Mouse (Mus musculus): ENCODE measurements around the gene Mbnl2. TPM values are rescaled to one million over a fixed set of nuclear protein-coding genes. Genes with fewer than 3 reads are reported as not detected.

Mbnl2 gene
- total and polyA plus RNA-seq, 3 experiments: 24.4 to 158 (median 70.1) TPM

DNA sequence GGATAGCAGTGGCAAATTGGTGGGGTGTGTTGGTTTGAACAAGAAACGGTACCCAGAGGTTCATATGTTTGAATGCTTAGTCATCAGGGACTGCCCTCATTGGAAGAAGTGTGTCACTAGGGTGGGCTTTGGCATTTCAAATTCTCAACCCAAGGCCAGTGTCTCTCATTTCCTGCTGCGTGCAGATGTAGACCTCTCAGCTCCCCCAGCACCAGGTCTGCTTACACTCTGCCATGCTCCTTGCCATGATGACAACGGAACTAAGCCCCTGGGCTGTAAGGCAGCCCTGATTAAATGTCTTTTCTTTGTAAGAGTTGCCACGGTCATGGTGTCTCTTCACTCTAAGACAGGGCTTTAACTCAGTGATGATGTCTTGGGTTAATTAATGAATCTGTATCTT, 69.2 kb downstream of the Mbnl2 start:
- ATAC-seq (ENCODE audit: extremely low read depth, insufficient number of reproducible peaks, low FRiP score, poor library complexity, severe bottlenecking): no peak
- peaks cover 18% of the 10 kb centered on the region for H3K36me3 ChIP-seq (replicated peaks)
- DNase-seq (ENCODE audit: low spot score): no peak
- no peak overlapping the region for H3K4me3 ChIP-seq (ENCODE audit: low read depth, low read length)
- no peaks in the 10 kb centered on the region for H3K27me3 ChIP-seq (ENCODE audit: insufficient read depth, low read length)
- TF ChIP-seq TAL1 (conservative IDR thresholded peaks at IDR 0.05; ENCODE audit: low read depth, low read length): no peak
- no peak for TF ChIP-seq CTCF (IDR thresholded peaks at IDR 0.05; ENCODE audit: low read depth, low read length)
- TF ChIP-seq POLR2AphosphoS5 (IDR thresholded peaks at IDR 0.05; ENCODE audit: insufficient replicate concordance, low read depth, low read length): no peak
- TF ChIP-seq GATA2 (IDR thresholded peaks at IDR 0.05; ENCODE audit: borderline replicate concordance, low read depth, low read length): no peak
- TF ChIP-seq GATA1 (IDR thresholded peaks at IDR 0.05; ENCODE audit: borderline replicate concordance, low read length): no peak
- no peaks in the 10 kb centered on the region for H3K4me1 ChIP-seq (ENCODE audit: insufficient read depth, low read depth, low read length)
- no peaks in the 10 kb centered on the region for H3K9me3 ChIP-seq (replicated peaks)

DNA sequence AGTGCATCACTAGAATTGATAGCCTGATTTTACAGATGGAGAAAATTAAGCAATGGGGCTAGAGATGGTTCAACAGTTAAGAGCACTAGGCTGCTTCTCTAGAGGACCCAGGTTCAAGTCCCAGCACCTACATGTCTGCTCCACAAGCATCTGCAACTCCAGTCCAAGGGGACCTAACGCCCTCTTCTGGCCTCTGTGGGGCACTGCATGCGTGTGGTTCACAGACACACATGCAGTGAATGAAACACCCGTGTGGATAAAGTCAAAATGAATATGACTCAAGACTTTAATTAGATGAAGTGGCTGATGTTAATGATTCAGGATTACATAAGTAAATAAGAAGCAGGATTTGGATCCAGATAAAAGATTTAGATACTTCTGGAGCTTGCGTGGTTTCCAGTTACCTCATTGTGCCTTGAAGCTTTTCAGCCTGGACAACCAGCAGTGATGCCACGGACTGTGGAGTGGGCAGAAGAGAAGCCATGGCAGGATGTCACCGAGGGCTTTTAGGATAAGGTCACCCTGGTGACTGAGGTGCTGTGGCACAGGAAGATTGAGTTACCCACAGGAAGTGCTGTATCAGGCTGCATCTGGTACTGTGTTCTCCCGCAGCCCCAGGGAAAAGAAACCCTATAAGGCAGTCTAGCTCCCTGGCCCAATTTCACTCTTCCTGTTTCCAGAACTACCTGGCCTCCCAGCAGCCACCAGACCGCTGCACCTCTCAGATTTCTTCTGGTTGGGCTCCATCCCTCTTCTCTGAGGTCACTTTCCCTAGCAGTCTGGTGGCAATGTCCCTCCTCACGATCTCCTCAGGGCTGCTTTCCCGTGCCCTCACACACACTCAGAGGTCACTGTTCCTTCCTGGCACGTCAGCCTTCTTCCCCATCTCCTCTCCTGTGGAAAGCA, 72.2 kb downstream of the Mbnl2 start:
- Histone ChIP-seq H3K9me3 (replicated peaks) (peaks cover 4% of the 10 kb centered on the region), H3K27me3 (ENCODE audit: insufficient read depth, low read length) (no peaks in the 10 kb centered on the region), H3K36me3 (replicated peaks) (peaks cover 16% of the 10 kb centered on the region), H3K4me3 (ENCODE audit: low read depth, low read length) (no peak overlapping the region), H3K4me1 (ENCODE audit: insufficient read depth, low read depth, low read length) (no peaks in the 10 kb centered on the region)
- TF ChIP-seq GATA1 (IDR thresholded peaks at IDR 0.05; ENCODE audit: borderline replicate concordance, low read length) (no peak), GATA2 (IDR thresholded peaks at IDR 0.05; ENCODE audit: borderline replicate concordance, low read depth, low read length) (no peak), TAL1 (conservative IDR thresholded peaks at IDR 0.05; ENCODE audit: low read depth, low read length) (no peak), POLR2AphosphoS5 (IDR thresholded peaks at IDR 0.05; ENCODE audit: insufficient replicate concordance, low read depth, low read length) (no peak), CTCF (IDR thresholded peaks at IDR 0.05; ENCODE audit: low read depth, low read length) (no peak)
- DNase-seq (ENCODE audit: low spot score) (no peak), ATAC-seq (ENCODE audit: extremely low read depth, insufficient number of reproducible peaks, low FRiP score, poor library complexity, severe bottlenecking) (no peak)

- no peak for TF ChIP-seq TAL1 (conservative IDR thresholded peaks at IDR 0.05; ENCODE audit: low read depth, low read length)
- no peak for TF ChIP-seq CTCF (IDR thresholded peaks at IDR 0.05; ENCODE audit: low read depth, low read length)
- no peak for TF ChIP-seq GATA2 (IDR thresholded peaks at IDR 0.05; ENCODE audit: borderline replicate concordance, low read depth, low read length)
- no peak for TF ChIP-seq POLR2AphosphoS5 (IDR thresholded peaks at IDR 0.05; ENCODE audit: insufficient replicate concordance, low read depth, low read length)
- TF ChIP-seq GATA1 (IDR thresholded peaks at IDR 0.05; ENCODE audit: borderline replicate concordance, low read length): no peak
- H3K4me1 ChIP-seq (ENCODE audit: insufficient read depth, low read depth, low read length): no peaks in the 10 kb centered on the region
- H3K36me3 ChIP-seq (replicated peaks): peaks cover 17% of the 10 kb centered on the region
- H3K9me3 ChIP-seq (replicated peaks): peaks cover 4% of the 10 kb centered on the region
- no peak for ATAC-seq (ENCODE audit: extremely low read depth, insufficient number of reproducible peaks, low FRiP score, poor library complexity, severe bottlenecking)
- no peak for DNase-seq (ENCODE audit: low spot score)
- H3K4me3 ChIP-seq (ENCODE audit: low read depth, low read length): no peak overlapping the region
- H3K27me3 ChIP-seq (ENCODE audit: insufficient read depth, low read length): no peaks in the 10 kb centered on the region
Observed at GRCm38 (mm10) chr14:120349332-120349731, 73.9 kb downstream of the Mbnl2 start.

DNA sequence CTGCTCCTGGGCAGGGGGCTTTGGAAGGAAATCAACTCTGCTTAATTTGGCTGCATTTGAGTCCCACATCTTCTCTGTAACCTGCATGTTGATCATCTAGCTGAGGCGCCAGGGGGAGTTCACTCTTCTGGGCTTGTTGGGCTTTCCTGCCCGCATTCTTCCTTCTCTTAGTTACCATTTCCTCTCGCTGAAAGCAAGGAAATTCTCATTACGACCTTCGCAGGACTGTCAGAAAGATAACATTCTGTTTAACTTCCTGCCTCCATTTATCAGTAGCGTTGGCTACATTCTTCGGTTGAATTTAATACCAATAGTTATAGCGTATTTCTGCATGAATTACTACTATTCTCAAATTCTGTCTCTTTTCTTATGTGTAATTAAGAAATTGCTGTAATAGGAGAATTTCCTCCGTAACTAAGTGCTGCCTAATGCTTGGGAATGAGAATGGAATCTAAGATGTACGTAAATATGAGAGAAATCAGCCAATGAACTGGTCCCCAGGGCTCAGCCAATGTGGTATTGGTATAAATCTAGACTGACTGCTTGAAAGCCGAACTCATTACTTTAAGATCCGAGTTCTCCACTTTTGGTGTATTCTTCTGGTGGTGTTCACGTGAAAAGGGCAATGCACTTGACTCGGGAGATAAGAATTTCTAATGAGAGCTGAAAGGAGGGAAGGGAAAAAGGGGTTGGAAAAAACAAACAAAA, 76.8 kb downstream of the Mbnl2 start:
- Histone ChIP-seq H3K4me1 (ENCODE audit: insufficient read depth, low read depth, low read length) (no peaks in the 10 kb centered on the region), H3K9me3 (replicated peaks) (peaks cover 12% of the 10 kb centered on the region), H3K36me3 (replicated peaks) (peaks cover 16% of the 10 kb centered on the region), H3K27me3 (ENCODE audit: insufficient read depth, low read length) (no peaks in the 10 kb centered on the region), H3K4me3 (ENCODE audit: low read depth, low read length) (no peak overlapping the region)
- DNase-seq (ENCODE audit: low spot score): no peak
- no peak for ATAC-seq (ENCODE audit: extremely low read depth, insufficient number of reproducible peaks, low FRiP score, poor library complexity, severe bottlenecking)
- TF ChIP-seq GATA2 (IDR thresholded peaks at IDR 0.05; ENCODE audit: borderline replicate concordance, low read depth, low read length): no peak
- TF ChIP-seq GATA1 (IDR thresholded peaks at IDR 0.05; ENCODE audit: borderline replicate concordance, low read length): no peak
- TF ChIP-seq CTCF (IDR thresholded peaks at IDR 0.05; ENCODE audit: low read depth, low read length): no peak
- TF ChIP-seq POLR2AphosphoS5 (IDR thresholded peaks at IDR 0.05; ENCODE audit: insufficient replicate concordance, low read depth, low read length): no peak
- no peak for TF ChIP-seq TAL1 (conservative IDR thresholded peaks at IDR 0.05; ENCODE audit: low read depth, low read length)

- peaks cover 12% of the 10 kb centered on the region for H3K9me3 ChIP-seq (replicated peaks)
- no peak for TF ChIP-seq GATA2 (IDR thresholded peaks at IDR 0.05; ENCODE audit: borderline replicate concordance, low read depth, low read length)
- no peak for TF ChIP-seq CTCF (IDR thresholded peaks at IDR 0.05; ENCODE audit: low read depth, low read length)
- no peak for TF ChIP-seq POLR2AphosphoS5 (IDR thresholded peaks at IDR 0.05; ENCODE audit: insufficient replicate concordance, low read depth, low read length)
- H3K27me3 ChIP-seq (ENCODE audit: insufficient read depth, low read length): no peaks in the 10 kb centered on the region
- no peak overlapping the region for H3K4me3 ChIP-seq (ENCODE audit: low read depth, low read length)
- peaks cover 14% of the 10 kb centered on the region for H3K36me3 ChIP-seq (replicated peaks)
- DNase-seq (ENCODE audit: low spot score) (no peak), ATAC-seq (ENCODE audit: extremely low read depth, insufficient number of reproducible peaks, low FRiP score, poor library complexity, severe bottlenecking) (no peak)
- no peaks in the 10 kb centered on the region for H3K4me1 ChIP-seq (ENCODE audit: insufficient read depth, low read depth, low read length)
Observed at GRCm38 (mm10) chr14:120353211-120353610, 77.7 kb downstream of the Mbnl2 start.

DNA sequence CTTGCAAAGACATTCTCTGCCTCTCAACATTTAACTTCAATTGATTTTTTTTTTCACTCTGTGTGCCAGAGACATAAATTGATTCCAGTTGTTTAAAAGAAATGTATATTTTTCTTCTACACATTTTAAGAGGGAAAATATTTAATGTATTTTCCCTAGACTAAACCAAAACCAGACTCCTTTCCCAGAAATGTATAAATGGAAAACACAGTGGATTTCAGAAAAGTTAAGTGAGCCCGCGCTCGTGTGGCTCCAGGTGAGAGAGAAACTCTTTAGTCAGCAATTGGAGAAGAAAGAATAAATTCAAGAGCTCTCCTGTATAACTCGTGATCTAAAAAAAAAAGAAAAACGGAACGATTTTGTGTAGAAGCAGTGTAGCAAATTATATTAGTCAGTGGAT, 79.1 kb downstream of the Mbnl2 start:
- Histone ChIP-seq H3K27me3 (ENCODE audit: insufficient read depth, low read length) (no peaks in the 10 kb centered on the region), H3K9me3 (replicated peaks) (peaks cover 14% of the 10 kb centered on the region), H3K4me1 (ENCODE audit: insufficient read depth, low read depth, low read length) (no peaks in the 10 kb centered on the region), H3K4me3 (ENCODE audit: low read depth, low read length) (no peak overlapping the region), H3K36me3 (replicated peaks) (peaks cover 17% of the 10 kb centered on the region)
- DNase-seq (ENCODE audit: low spot score) (no peak), ATAC-seq (ENCODE audit: extremely low read depth, insufficient number of reproducible peaks, low FRiP score, poor library complexity, severe bottlenecking) (no peak)
- TF ChIP-seq GATA2 (IDR thresholded peaks at IDR 0.05; ENCODE audit: borderline replicate concordance, low read depth, low read length) (no peak), TAL1 (conservative IDR thresholded peaks at IDR 0.05; ENCODE audit: low read depth, low read length) (no peak), CTCF (IDR thresholded peaks at IDR 0.05; ENCODE audit: low read depth, low read length) (no peak), POLR2AphosphoS5 (IDR thresholded peaks at IDR 0.05; ENCODE audit: insufficient replicate concordance, low read depth, low read length) (no peak), GATA1 (IDR thresholded peaks at IDR 0.05; ENCODE audit: borderline replicate concordance, low read length) (no peak)

Measured in G1E (cell line).